Mouse (Mus musculus): ENCODE measurements around the gene Hoxc9.

Gene Hoxc9

DNA sequence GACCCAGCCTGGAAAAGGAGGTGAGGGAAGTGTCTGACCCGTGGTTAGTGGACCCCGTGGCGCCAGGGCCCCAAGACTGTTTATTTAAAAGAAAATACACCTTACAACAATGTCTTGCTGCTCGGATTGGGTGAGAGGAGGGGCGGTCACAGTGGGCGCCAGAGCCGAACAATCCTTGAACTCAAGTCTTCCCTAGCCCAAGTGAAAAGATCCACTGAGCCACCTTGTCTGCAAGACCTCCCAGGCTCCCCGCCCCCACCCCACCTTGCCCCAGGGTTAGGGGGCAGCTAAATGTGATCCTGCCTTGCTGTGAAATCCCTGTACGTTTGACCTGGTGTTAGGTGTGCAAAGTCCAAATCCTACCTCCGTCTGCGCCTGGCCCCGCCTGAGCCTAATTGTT is 19.3 kb upstream of the Hoxc9 start:
- DNase-seq (ENCODE audit: low spot score): no peak

DNA sequence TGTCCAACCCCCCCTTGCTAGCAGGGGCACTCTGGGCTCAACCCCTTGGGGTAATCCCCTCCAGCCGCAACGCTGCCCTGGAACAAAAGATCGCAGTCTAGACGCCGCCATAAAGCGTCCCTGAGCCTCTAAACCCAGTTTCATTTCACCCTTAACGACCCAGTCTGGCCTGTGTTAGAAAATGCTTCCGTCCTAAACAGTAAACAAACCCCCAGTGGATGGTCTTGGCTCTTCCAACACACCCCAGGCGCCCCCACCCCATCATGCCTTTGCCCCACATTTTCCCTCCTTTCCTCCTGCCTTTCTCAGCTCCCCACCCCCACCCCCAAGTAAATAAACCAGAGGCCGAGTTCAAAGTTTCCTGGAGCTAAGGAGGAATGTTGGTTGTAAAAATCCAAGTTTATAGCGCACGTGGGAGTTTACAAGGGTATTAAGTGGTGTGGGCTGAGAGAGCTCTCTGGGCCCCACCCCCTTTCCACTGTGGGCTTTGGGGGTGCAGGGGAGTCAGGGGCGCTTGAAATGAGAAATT is 16.5 kb upstream of the Hoxc9 start:
- no peak for DNase-seq (ENCODE audit: low spot score)

- DNase-seq (ENCODE audit: low spot score): no peak
These were observed 14.5 kb upstream of the Hoxc9 start for GRCm38 (mm10) chr15:102961728-102962127.

GRCm38 (mm10) chr15:102962492-102962891 is 13.7 kb upstream of the Hoxc9 start:
- no peak for DNase-seq (ENCODE audit: low spot score)

DNA sequence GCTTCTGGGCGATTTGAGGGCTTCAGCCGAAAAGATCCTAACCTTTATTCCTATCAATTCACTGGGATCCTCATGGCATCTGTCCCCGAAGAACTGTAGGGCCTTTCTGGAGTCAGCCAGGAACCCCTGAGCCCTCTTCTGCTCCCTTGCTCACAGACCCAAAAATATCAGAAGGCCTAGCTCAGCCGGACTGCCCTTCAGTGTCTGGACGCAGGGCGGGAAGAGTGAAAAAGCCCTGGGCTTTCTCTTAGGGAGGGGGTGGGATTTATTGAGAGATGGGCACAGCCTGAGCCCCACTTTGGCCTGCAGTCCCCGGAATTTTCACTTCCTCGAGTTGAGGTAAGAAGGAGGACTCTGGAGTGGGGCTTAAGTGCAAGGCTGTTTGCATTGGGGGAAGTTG is 13.0 kb upstream of the Hoxc9 start:
- no peak for DNase-seq (ENCODE audit: low spot score)

GRCm38 (mm10) chr15:102963671-102964640 is 12.3 kb upstream of the Hoxc9 start:
- DNase-seq (ENCODE audit: low spot score): no peak

DNA sequence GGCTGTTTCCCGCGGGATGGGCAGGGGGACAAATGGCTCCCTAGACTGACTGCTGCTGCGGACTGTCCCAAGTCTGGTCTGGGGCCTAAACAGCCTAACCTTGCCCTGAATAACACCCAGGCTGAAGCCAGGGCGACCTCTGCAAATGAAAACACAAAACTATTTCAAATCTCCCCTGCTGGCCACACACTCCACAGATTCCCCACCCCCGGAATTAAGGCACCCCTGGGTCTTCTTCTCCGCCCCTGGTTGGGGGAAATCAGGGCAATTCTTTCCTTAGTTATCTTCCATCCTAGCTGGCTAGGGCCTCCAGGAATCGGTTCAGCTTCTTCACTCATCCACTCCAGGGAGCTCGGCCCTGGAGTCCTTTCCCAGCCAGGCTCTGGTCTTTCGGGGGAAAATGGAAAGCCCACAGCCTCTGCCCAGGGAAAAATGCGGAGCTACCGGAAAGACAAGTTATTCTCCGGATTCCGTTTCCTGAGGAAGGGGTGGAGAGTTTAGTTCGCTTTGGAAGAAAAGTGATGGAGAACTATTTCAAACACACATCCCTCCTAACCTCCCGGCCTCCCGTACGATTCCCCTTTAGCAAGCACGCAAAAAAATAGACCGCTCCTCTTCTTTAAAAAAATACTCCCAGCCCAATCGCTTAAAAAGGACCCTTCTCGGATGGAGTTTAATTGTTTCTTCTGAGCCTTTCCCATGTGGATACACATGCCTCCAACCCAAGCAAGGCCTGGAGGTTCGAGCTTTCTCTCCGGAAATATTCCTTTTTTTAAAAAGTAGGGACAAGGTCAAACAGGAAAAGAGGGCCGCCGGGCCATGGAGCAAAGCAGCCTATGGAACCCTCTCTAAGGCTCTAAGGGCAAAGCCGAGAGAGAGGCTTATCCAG is 11.0 kb upstream of the Hoxc9 start:
- DNase-seq (ENCODE audit: low spot score): no peak

DNA sequence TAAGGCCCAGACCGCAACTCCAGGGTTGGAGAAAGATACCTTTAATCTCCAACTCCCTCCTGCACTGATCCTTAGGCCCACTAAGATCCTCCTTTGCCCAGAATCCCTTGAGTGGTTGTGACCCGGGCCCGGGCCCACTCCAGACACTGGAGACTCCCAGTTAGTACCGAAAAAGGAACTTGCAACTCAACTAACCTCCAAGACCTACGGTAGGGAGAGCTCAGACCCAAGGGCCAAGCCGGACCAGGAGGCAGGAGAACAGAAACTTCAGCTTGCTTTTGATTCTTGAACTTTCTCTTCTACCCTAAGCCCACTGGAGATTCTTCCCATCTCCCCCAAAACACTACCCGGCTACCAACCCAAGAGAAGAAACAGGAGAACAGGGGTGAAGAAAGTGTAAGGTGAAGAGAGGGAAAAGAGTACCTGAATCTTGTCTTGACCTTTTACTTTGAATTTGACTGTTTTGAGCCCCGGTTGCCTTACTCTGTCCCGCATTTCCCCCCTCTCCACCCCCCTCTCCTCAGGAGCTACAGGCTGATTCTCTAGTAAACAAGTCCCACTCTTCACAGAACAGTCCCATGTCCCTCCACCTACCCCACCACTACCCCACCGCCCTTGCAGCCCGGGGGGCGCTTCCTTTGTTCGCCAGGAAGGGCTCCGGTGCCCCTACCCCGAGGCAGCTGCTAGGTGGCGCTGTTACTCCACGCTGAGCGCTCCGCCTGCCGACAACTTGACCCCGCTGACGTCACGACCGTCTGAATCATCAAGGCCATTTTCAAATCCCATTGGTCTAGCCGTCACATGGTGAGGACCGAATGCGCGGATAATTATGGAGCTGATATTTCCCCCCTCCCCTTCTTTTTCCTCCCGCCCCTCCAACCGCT is 10.1 kb upstream of the Hoxc9 start:
- no peak for DNase-seq (ENCODE audit: low spot score)

GRCm38 (mm10) chr15:102966776-102967311 is 9.4 kb upstream of the Hoxc9 start, which contains the start of gene Hoxc10:
TSS of gene Hoxc10 (plus strand) at chr15:102966796.
- DNase-seq (ENCODE audit: low spot score): no peak

DNA sequence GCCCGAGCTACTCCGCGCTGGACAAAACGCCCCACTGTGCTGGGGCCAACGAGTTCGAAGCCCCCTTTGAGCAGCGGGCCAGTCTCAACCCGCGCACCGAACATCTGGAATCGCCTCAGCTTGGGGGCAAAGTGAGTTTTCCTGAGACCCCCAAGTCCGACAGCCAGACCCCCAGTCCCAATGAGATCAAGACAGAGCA is 9.0 kb upstream of the Hoxc9 start, which contains the start of gene Hoxc5:
Gene Hoxc5 (plus strand): TSS at position 132 of the 199 bp plus-strand sequence.
- DNase-seq (ENCODE audit: low spot score): no peak

DNA sequence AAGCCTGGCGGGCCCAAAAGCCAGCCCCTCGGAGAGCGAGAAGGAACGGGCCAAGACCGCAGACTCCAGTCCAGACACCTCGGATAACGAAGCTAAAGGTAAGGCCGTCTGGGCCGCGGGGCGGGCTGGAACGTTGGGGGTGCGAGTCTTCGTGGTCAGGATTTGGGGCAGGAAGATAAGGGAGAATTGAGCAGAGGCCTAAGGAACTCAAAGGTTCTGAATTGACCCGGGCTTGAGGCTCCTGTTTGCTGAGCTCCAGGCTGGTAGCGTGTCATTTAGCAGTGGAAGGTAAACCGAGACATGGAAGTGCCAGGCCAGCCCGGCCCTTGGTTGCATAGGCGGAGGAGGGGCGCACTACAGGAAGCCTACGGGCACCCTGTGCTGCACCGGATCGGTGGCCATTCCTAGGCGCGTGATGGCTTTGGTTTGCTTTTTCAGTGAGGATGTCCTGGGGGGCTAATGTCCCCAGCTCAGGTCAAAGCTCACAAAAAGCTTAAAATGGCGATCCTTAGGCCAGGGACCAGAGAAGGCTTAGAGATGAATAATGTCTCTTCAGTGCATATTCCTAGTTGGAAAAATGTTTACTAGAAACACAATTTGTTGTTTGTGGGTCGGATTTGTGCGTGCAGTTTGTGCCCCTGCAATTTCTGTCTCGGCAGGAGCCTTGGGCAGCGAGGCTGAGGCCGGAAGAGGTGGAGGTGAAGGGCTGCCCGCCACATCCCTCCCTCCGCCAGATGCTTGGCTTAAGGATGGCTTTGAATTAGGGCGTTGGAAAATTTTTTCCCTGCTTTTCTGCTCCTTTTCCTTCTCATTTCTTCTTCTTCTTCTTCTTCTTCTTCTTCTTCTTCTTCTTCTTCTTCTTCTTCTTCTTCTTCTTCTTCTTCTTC is 8.5 kb upstream of the Hoxc9 start:
- no peak for DNase-seq (ENCODE audit: low spot score)

DNA sequence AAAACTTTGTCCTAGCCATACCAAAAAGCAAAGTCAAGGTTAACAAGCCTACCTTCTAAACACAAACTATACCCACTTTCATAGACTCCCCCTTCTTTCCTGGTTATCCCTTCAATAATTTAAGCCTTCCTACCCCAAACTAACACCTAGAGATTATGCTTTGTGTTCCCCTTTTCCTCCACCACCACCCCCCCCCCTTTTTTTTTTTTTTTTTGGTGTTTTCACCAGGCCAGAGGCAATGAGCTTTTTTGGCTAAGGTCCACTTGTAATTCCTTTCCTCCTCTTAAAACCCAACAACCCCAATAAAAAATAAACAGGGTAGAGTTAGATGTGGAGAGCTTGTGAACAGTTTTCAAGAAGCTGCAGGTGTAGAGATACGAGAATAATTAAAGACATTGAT is 6.9 kb upstream of the Hoxc9 start:
- DNase-seq (ENCODE audit: low spot score): no peak

GRCm38 (mm10) chr15:102970740-102971139 is 5.5 kb upstream of the Hoxc9 start:
- peak; percentile 73 for DNase-seq (ENCODE audit: low spot score)

DNA sequence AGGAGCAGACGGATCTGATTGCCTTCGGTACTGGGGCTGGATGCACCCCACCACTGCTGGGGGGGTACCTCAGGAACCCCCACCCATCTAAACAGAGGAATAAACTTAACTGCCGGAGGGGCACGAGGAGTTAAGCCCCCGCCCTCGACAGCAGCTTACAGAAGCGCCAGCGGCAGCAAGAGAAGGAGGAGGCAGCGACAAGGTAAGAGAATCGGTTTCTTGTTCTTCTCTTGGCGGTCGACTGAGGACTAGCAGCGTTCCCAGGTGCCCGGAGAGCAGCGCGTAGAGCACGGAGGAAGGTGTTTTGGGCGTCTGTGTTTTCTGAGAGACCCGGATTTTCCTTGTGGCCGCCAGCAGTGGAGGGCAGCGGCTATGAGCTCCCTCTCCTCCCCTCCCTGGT is 4.0 kb upstream of the Hoxc9 start:
- DNase-seq (ENCODE audit: low spot score): no peak

DNA sequence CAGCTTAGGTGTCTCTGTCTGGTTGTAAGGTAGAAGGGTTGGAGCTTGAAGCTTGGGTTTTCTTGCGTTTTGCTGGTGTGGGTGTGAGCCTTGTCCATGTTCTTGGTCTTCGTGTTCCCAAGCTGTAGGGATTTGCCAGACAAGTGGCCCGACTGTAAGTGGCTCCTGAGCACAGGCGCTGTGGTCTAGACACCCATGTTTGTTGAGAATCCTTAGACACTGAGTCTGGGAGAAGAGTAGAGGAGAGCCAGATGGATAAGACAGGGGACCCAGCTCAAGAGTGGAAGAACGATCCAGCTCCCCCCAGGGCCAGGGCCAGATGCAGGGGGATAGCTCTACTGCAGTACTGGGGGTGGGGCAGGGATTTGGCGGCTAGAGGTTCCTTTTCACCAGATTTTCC is 3.5 kb upstream of the Hoxc9 start:
- no peak for DNase-seq (ENCODE audit: low spot score)

- no peak for DNase-seq (ENCODE audit: low spot score)
These were observed 1.2 kb upstream of the Hoxc9 start for GRCm38 (mm10) chr15:102975034-102975433.

DNA sequence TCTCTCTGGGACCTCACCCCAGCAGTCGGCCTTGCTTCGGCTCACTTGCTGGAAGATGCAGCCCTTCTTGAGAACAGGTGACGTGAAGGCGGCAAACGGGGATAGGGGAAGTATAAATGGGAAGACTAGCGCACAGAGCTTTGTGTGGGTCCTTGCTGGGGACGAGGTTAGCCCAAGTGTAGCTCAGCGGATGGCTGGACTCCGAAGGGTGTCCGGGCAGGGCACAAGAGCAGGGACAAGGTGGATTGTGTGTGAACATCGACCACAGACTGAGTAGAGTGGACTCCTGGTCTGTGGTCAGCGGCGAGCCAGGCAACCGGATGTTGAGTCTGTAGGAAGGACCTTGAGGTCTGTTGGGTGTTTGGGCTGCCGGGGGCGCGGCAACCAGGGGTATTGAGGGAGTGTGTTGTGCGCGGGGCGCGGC is 539 bp upstream of the Hoxc9 start:
- no peak for DNase-seq (ENCODE audit: low spot score)

DNA sequence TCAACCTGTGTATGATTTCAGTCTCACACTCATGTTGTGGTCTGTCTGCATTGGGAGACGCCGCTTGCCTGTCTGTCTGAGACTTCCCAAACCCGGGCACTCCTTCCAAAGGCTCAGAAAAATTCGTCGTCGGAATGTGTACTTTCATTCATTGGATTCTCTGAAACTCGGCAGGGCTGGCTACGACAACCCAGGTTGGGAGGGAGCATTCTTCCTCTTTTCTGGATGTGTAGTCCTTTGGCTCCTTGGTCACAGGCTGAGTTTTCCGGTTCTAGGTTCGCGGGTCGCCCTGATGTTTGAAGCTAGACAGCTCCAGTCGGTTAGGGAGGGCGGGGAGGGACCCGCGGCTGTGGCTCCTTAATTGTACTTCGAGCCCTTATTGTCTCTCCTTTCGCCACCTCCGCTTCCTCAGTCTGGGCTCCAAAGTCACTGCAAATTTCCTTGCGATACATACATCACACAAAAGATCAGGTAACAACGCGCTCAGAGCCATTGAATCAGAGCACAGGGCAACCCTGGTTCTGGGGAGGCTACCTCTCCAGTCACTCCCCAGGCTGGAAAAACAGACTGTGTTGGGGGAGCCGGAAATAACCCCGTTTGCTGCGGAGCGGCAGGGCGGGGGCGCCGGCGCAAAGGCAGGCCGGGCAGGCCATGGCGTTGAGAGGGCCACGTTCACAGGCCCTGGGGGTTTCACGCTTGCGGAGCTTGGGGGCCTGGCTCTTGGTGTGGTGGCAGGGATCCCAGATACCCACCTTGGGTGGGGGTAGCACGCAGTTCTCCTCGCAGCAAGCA is 588 bp downstream of the Hoxc9 start:
- no peak for DNase-seq (ENCODE audit: low spot score)

GRCm38 (mm10) chr15:102977423-102977974 is 1.3 kb downstream of the Hoxc9 start:
- no peak for DNase-seq (ENCODE audit: low spot score)
